ENCODE assay signal across 8 mouse cellular contexts in the genomic region with DNA sequence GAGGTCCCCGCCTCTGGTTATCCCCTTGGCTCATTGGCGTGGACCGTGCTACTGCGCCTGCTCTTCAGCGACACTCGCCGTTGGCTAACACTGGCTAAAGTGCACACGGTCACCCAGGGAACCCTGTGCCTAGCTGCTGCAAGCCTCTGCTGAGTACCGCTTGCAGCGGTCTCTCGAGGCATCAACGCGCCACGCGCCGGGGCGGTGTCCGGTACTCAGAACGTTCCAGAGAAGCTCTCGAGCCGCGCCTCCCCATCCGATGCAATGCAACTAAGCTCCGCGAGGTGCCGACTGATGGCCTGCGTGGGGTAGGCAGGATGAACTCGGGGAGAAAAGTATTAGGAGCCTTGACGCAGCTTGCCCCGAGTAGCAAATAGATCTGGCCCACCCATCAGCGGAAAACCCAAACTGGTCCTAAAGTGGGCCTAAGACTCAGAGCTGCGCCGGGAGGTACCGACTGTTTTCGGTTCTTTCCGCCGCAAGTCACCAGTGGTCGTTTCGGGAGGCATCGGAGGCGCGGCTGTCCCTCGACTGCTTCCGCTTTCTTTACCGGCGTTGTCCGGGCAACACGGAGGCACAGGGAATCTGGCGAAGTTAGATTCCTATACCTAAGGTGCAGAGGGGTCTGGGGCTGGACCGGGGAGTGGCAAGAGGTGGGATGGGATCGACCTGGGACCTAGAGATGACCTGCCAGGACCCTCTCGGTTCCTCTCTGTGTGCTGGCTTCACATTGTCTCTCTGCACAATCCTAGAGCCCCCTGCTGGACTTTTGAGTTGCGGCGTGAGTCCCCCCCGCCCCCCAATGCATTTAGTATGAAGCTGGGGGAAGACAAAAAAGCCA. TPM values are rescaled to one million over a fixed set of nuclear protein-coding genes. Genes with fewer than 3 reads are reported as not detected.
DNase-seq lines count a peak whose midpoint lies in the region; ATAC-seq and TF ChIP-seq lines count a peak whose summit lies in the region.

No protein-coding gene starts in this region.

- H3K4me3 ChIP-seq in heart, embryonic 14.5 days (ENCODE audit: control insufficient read depth in 1 of 2, insufficient read depth in 1 of 2, low read depth in 1 of 2, low read length in 2 of 2) = peak overlapping the region; percentile 54 to 100
- peak overlapping the region; percentile 73 for H3K4me3 ChIP-seq in liver, postnatal 0 days (ENCODE audit: low read depth, low read length)
- H3K4me3 ChIP-seq in neural tube, embryonic 11.5 days (ENCODE audit: low read depth, low read length) = peak overlapping the region; percentile 96
- peak overlapping the region; percentile 67 for H3K4me3 ChIP-seq in stomach, postnatal 0 days (ENCODE audit: low read depth, low read length)

- 0 out of 2 replicates have a peak, but pooled peaks have one; percentile 2 for TF ChIP-seq EP300 in liver, postnatal 0 days (IDR thresholded peaks at IDR 0.05; ENCODE audit: low read depth)
- no peak for TF ChIP-seq EP300 in stomach, postnatal 0 days (optimal IDR thresholded peaks at IDR 0.05)

- TF ChIP-seq CTCF in liver, postnatal 0 days (IDR thresholded peaks at IDR 0.05; ENCODE audit: low read depth) = peak; percentile 55
- peak; percentile 64 for TF ChIP-seq CTCF in stomach, postnatal 0 days (IDR thresholded peaks at IDR 0.05; ENCODE audit: low read depth)

- DNase-seq in CD4-positive, CD25-positive, alpha-beta regulatory T cell, adult 2 months (ENCODE audit: low read depth, low spot score) = peak; percentile 75
- DNase-seq in adrenal gland, postnatal 25 days = peak; percentile 72
- peak; percentile 87 for DNase-seq in kidney, postnatal 14 days
- DNase-seq in liver, postnatal 0 days = peak; percentile 84
- peak; percentile 83 for DNase-seq in neural tube, embryonic 11.5 days (ENCODE audit: low spot score)
- peak; percentile 85 for DNase-seq in stomach, postnatal 0 days (ENCODE audit: low spot score)

- peak; percentile 74 for ATAC-seq in erythroid progenitor cell, adult 5-6 weeks (replicated peaks; ENCODE audit: low FRiP score, poor library complexity, severe bottlenecking)
- peak; percentile 70 for ATAC-seq in heart, embryonic 14.5 days (ENCODE audit: insufficient number of reproducible peaks, insufficient read depth, low FRiP score, low read depth)
- peak; percentile 84 for ATAC-seq in liver, postnatal 0 days
- ATAC-seq in neural tube, embryonic 11.5 days (ENCODE audit: insufficient read depth, low FRiP score, low TSS enrichment) = peak; percentile 89
- ATAC-seq in stomach, postnatal 0 days (ENCODE audit: low FRiP score, low TSS enrichment) = peak; percentile 91

- H3K4me2 ChIP-seq in heart, embryonic 14.5 days (ENCODE audit: low read length) = peak overlapping the region; percentile 78
- peak overlapping the region; percentile 83 for H3K4me2 ChIP-seq in liver, postnatal 0 days (ENCODE audit: low read depth, low read length)
- H3K4me2 ChIP-seq in neural tube, embryonic 11.5 days (ENCODE audit: low read depth) = peak overlapping the region; percentile 91
- peak overlapping the region; percentile 80 for H3K4me2 ChIP-seq in stomach, postnatal 0 days (replicated peaks; ENCODE audit: low read depth)

- H3K27ac ChIP-seq in heart, embryonic 14.5 days (replicated peaks in 1 of 2; ENCODE audit: control insufficient read depth in 1 of 2, insufficient read depth in 1 of 2, low read depth in 2 of 2, low read length in 2 of 2) = peak overlapping the region; percentile 65 to 70
- H3K27ac ChIP-seq in liver, postnatal 0 days (ENCODE audit: low read depth) = peak overlapping the region; percentile 87
- H3K27ac ChIP-seq in neural tube, embryonic 11.5 days (ENCODE audit: low read depth, low read length) = peak overlapping the region; percentile 80
- peak overlapping the region; percentile 81 for H3K27ac ChIP-seq in stomach, postnatal 0 days (replicated peaks)

- H3K9ac ChIP-seq in heart, embryonic 14.5 days (ENCODE audit: low read length) = peak overlapping the region; percentile 71
- peak overlapping the region; percentile 76 for H3K9ac ChIP-seq in liver, postnatal 0 days (replicated peaks)
- peak overlapping the region; percentile 85 for H3K9ac ChIP-seq in neural tube, embryonic 11.5 days (ENCODE audit: low read length)
- H3K9ac ChIP-seq in stomach, postnatal 0 days (ENCODE audit: low read length) = peak overlapping the region; percentile 61

- no peaks in the 10 kb centered on the region for H3K9me3 ChIP-seq in heart, embryonic 14.5 days (ENCODE audit: control insufficient read depth, low read length)
- no peaks in the 10 kb centered on the region for H3K9me3 ChIP-seq in liver, postnatal 0 days (ENCODE audit: low read length)
- no peaks in the 10 kb centered on the region for H3K9me3 ChIP-seq in neural tube, embryonic 11.5 days (ENCODE audit: control insufficient read depth, low read length)
- no peaks in the 10 kb centered on the region for H3K9me3 ChIP-seq in stomach, postnatal 0 days (ENCODE audit: control insufficient read depth, low read length)

- H3K4me1 ChIP-seq in heart, embryonic 14.5 days (ENCODE audit: control insufficient read depth in 2 of 2, insufficient read depth in 2 of 2, low read length in 2 of 2) = peaks cover 2 to 16% of the 10 kb centered on the region in 2 experiments; a peak in 3 of 4 replicates
- peaks cover 19% of the 10 kb centered on the region for H3K4me1 ChIP-seq in liver, postnatal 0 days (ENCODE audit: insufficient read depth)
- H3K4me1 ChIP-seq in neural tube, embryonic 11.5 days (ENCODE audit: control insufficient read depth, insufficient read depth, low read length) = no peaks in the 10 kb centered on the region; the same call in 1 of the 2 replicates
- peaks cover 4% of the 10 kb centered on the region; the same call in 1 of the 2 replicates for H3K4me1 ChIP-seq in stomach, postnatal 0 days (replicated peaks; ENCODE audit: control insufficient read depth, insufficient read depth)

- H3K27me3 ChIP-seq in heart, embryonic 14.5 days (ENCODE audit: control insufficient read depth, insufficient read depth, low read length) = no peaks in the 10 kb centered on the region
- no peaks in the 10 kb centered on the region for H3K27me3 ChIP-seq in liver, postnatal 0 days (ENCODE audit: insufficient read depth, low read length)
- H3K27me3 ChIP-seq in neural tube, embryonic 11.5 days (ENCODE audit: control insufficient read depth, insufficient read depth, low read length) = no peaks in the 10 kb centered on the region
- H3K27me3 ChIP-seq in stomach, postnatal 0 days (ENCODE audit: control insufficient read depth, insufficient read depth, low read length) = no peaks in the 10 kb centered on the region

- peaks cover 22% of the 10 kb centered on the region for H3K36me3 ChIP-seq in heart, embryonic 14.5 days (ENCODE audit: control insufficient read depth, insufficient read depth, low read length)
- peaks cover 16% of the 10 kb centered on the region for H3K36me3 ChIP-seq in liver, postnatal 0 days (replicated peaks; ENCODE audit: insufficient read depth, low read length)
- H3K36me3 ChIP-seq in neural tube, embryonic 11.5 days (ENCODE audit: control insufficient read depth, insufficient read depth, low read length) = peaks cover 5% of the 10 kb centered on the region
- no peaks in the 10 kb centered on the region; the same call in 1 of the 2 replicates for H3K36me3 ChIP-seq in stomach, postnatal 0 days (ENCODE audit: control insufficient read depth, insufficient read depth, low read length)

- WGBS in heart, embryonic 14.5 days = under 1% methylated on average over 55 of the region's 55 CpGs
- under 1% methylated on average over 55 of the region's 55 CpGs for WGBS in liver, postnatal 0 days (ENCODE audit: insufficient replicate concordance)
- under 1% methylated on average over 55 of the region's 55 CpGs for WGBS in neural tube, embryonic 11.5 days
- under 1% methylated on average over 55 of the region's 55 CpGs for WGBS in stomach, postnatal 0 days

RNA-seq across cellular contexts. Expression of a gene that starts 0.6 kb away (rescaled TPM):
- total RNA-seq in adrenal gland, postnatal 25 days (2021) = 36.3 and 45.4 TPM in 2 replicates
- 129 and 130 TPM in 2 replicates for total RNA-seq in erythroid progenitor cell, adult 5-6 weeks (2015; ENCODE audit: low replicate concordance)
- total RNA-seq in erythroid progenitor cell, adult 5-6 weeks (2017; ENCODE audit: low replicate concordance) = 239 and 264 TPM in 2 replicates
- 9.9 and 10.6 TPM in 2 replicates for polyA plus RNA-seq in heart, embryonic 14.5 days (2014; fragmentation: Nextera tagmentation; extraction: Ambion mirVana)
- polyA plus RNA-seq in liver, postnatal 0 days (2015; fragmentation: Nextera tagmentation; extraction: Ambion mirVana) = 36.9 and 42.7 TPM in 2 replicates
- 21.9 and 25.8 TPM in 2 replicates for polyA plus RNA-seq in neural tube, embryonic 11.5 days (2014; fragmentation: Nextera tagmentation; extraction: Ambion mirVana)
- polyA plus RNA-seq in stomach, postnatal 0 days (2015; fragmentation: Nextera tagmentation; extraction: Ambion mirVana) = 4.1 and 4.2 TPM in 2 replicates

RNA-seq across cellular contexts. Expression of a gene that starts 0.9 kb away (rescaled TPM):
- total RNA-seq in adrenal gland, postnatal 25 days (2021) = 25.9 and 26.7 TPM in 2 replicates
- total RNA-seq in erythroid progenitor cell, adult 5-6 weeks (2015; ENCODE audit: low replicate concordance) = 49.9 and 54.4 TPM in 2 replicates
- total RNA-seq in erythroid progenitor cell, adult 5-6 weeks (2017; ENCODE audit: low replicate concordance) = 38.1 and 53.4 TPM in 2 replicates
- 6.4 and 7.6 TPM in 2 replicates for polyA plus RNA-seq in heart, embryonic 14.5 days (2014; fragmentation: Nextera tagmentation; extraction: Ambion mirVana)
- 1.4 and 1.8 TPM in 2 replicates for polyA plus RNA-seq in liver, postnatal 0 days (2015; fragmentation: Nextera tagmentation; extraction: Ambion mirVana)
- 11.9 and 12.6 TPM in 2 replicates for polyA plus RNA-seq in neural tube, embryonic 11.5 days (2014; fragmentation: Nextera tagmentation; extraction: Ambion mirVana)
- polyA plus RNA-seq in stomach, postnatal 0 days (2015; fragmentation: Nextera tagmentation; extraction: Ambion mirVana) = 2.2 and 2.8 TPM in 2 replicates

RNA-seq across cellular contexts. Expression of a gene that starts 56.0 kb away (rescaled TPM):
- 27.0 and 33.1 TPM in 2 replicates for total RNA-seq in adrenal gland, postnatal 25 days (2021)
- 33.2 and 39.0 TPM in 2 replicates for total RNA-seq in erythroid progenitor cell, adult 5-6 weeks (2015; ENCODE audit: low replicate concordance)
- total RNA-seq in erythroid progenitor cell, adult 5-6 weeks (2017; ENCODE audit: low replicate concordance) = 21.4 and 25.6 TPM in 2 replicates
- 62.1 and 63.1 TPM in 2 replicates for polyA plus RNA-seq in heart, embryonic 14.5 days (2014; fragmentation: Nextera tagmentation; extraction: Ambion mirVana)
- 22.4 and 25.1 TPM in 2 replicates for polyA plus RNA-seq in liver, postnatal 0 days (2015; fragmentation: Nextera tagmentation; extraction: Ambion mirVana)
- 203 and 204 TPM in 2 replicates for polyA plus RNA-seq in neural tube, embryonic 11.5 days (2014; fragmentation: Nextera tagmentation; extraction: Ambion mirVana)
- polyA plus RNA-seq in stomach, postnatal 0 days (2015; fragmentation: Nextera tagmentation; extraction: Ambion mirVana) = 51.8 and 53.9 TPM in 2 replicates

Comparison
In these comparisons a context has a peak if more than half of its experiments do, and no peak if none do; other contexts are left out.
1. Peak in every context shown above with its lines: DNase-seq, ATAC-seq, H3K4me3 ChIP-seq and H3K27ac ChIP-seq.